Mouse (Mus musculus) hindbrain, postnatal 0 days (tissue): ENCODE data around the gene 2210011C24Rik. TPM values are rescaled to one million over a fixed set of nuclear protein-coding genes. Genes with fewer than 3 reads are reported as not detected.

Source experiments
- ATAC-seq: fragments of 200-750 bp; cut with Nextera tagmentation; 2 replicates; pipeline ENCODE4 v1.8.0; 2017; ENCODE audit warnings: mild to moderate bottlenecking, moderate TSS enrichment, moderate library complexity
- DNase-seq: peaks from one replicate; pipeline ENCODE4 v3.0.0-alpha.2; 2015; ENCODE audit warnings: low spot score
- H3K27ac ChIP-seq: fragments of 300-500 bp; sonication (generic); 2 replicates; pipeline ENCODE4 v1.5.1; 2014; ENCODE audit warnings: mild to moderate bottlenecking
- H3K27me3 ChIP-seq: fragments of 300-500 bp; sonication (generic); 2 replicates; pipeline ENCODE4 v1.6.1; 2014; ENCODE audit warnings: low read length, mixed read lengths; ENCODE audit not compliant: insufficient read depth
- H3K36me3 ChIP-seq: fragments of 300-500 bp; sonication (generic); 2 replicates; pipeline ENCODE4 v1.6.1; 2014; ENCODE audit warnings: low read length, mixed read lengths; ENCODE audit not compliant: insufficient read depth
- H3K4me1 ChIP-seq: fragments of 300-500 bp; sonication (generic); 2 replicates; pipeline ENCODE4 v1.6.1; 2014; ENCODE audit warnings: antibody characterized with exemption, low read length, mixed read lengths; ENCODE audit not compliant: insufficient read depth
- H3K4me2 ChIP-seq: fragments of 300-500 bp; sonication (generic); 2 replicates; pipeline ENCODE4 v1.6.1; 2014; ENCODE audit warnings: low read depth, mild to moderate bottlenecking, low read length, moderate library complexity, mixed read lengths
- H3K4me3 ChIP-seq: fragments of 300-500 bp; sonication (generic); 2 replicates; pipeline ENCODE4 v1.5.1; 2014; ENCODE audit warnings: low read length
- H3K9ac ChIP-seq: fragments of 300-500 bp; sonication (generic); replicated peaks from 2 replicates; pipeline ENCODE4 v1.6.1; 2014; ENCODE audit warnings: mild to moderate bottlenecking, low read length, moderate library complexity, mixed read lengths
- H3K9me3 ChIP-seq: fragments of 300-500 bp; sonication (generic); 2 replicates; pipeline ENCODE4 v1.6.1; 2016; ENCODE audit warnings: low read length, mixed read lengths
- CTCF ChIP-seq: IDR thresholded peaks from 2 replicates; pipeline ENCODE4 v1.5.1; 2016; ENCODE audit warnings: antibody characterized with exemption, control low read depth, low read depth
- WGBS: fragments of 180-500 bp; shearing (Covaris S2); extraction: QIAGEN DNeasy Blood & Tissue Kit; methylation state at CpG from one replicate; pipeline ENCODE4 v1.1.7; 2014; 5-methylcytosine and 5-hydroxymethylcytosine counted together
- polyA plus RNA-seq: library from polyadenylated mRNA; unstranded; fragments of >200 nt; fragmentation: Nextera tagmentation; extraction: Ambion mirVana; gene quantifications from 2 replicates; pipeline ENCODE4 v1.2.1, GENCODE M21; 2015
- total RNA-seq: library from RNA; depleted of rRNA; stranded (reverse); fragments of >200 nt; gene quantifications from 2 replicates; pipeline ENCODE4 v1.2.3, GENCODE M21; 2014

The 2210011C24Rik gene
- total and polyA plus RNA-seq, 2 experiments from 2014 or later = 1.9 to 4.2 TPM

GRCm38 (mm10) chr8:84046505-84046904 is 34.5 kb upstream of the 2210011C24Rik start:
- Histone ChIP-seq H3K4me1 (peaks cover 7% of the 10 kb centered on the region; the same call in 1 of the 2 replicates), H3K27me3 (peaks cover 30% of the 10 kb centered on the region), H3K4me2 (no peak overlapping the region), H3K9me3 (no peaks in the 10 kb centered on the region), H3K9ac (no peak overlapping the region), H3K4me3 (no peak overlapping the region), H3K27ac (no peak overlapping the region), H3K36me3 (no peaks in the 10 kb centered on the region)
- ATAC-seq (no peak), DNase-seq (no peak)
- TF ChIP-seq CTCF = no peak
- 84% methylated on average over 3 of the region's 3 CpGs for WGBS

- DNase-seq (no peak), ATAC-seq (no peak)
- Histone ChIP-seq H3K4me2 (no peak within 1 kb of the TSS), H3K27me3 (peaks cover 30% of the 10 kb centered on the region), H3K4me1 (peaks cover 7% of the 10 kb centered on the region; the same call in 1 of the 2 replicates), H3K4me3 (no peak within 1 kb of the TSS), H3K9me3 (no peaks in the 10 kb centered on the region), H3K9ac (no peak within 1 kb of the TSS), H3K27ac (no peak within 1 kb of the TSS), H3K36me3 (no peaks in the 10 kb centered on the region)
- 18% methylated on average over 9 of the region's 9 CpGs for WGBS
- TF ChIP-seq CTCF = no peak
Measured at GRCm38 (mm10) chr8:84044900-84045299, 32.9 kb upstream of the 2210011C24Rik start, which contains the start of gene Rln3. Gene Rln3 (minus strand): TSS chr8:84045000.

- TF ChIP-seq CTCF = no peak
- no peak for ATAC-seq
- Histone ChIP-seq H3K4me2 (no peak overlapping the region), H3K27me3 (peaks cover 30% of the 10 kb centered on the region), H3K9ac (no peak overlapping the region), H3K27ac (no peak overlapping the region), H3K4me1 (peaks cover 7% of the 10 kb centered on the region; the same call in 1 of the 2 replicates), H3K9me3 (no peaks in the 10 kb centered on the region), H3K4me3 (no peak overlapping the region), H3K36me3 (no peaks in the 10 kb centered on the region)
- 15% methylated on average over 7 of the region's 7 CpGs for WGBS
- DNase-seq = no peak
Measured at GRCm38 (mm10) chr8:84044103-84044502, 32.1 kb upstream of the 2210011C24Rik start.

GRCm38 (mm10) chr8:84042948-84043342 is 31.0 kb upstream of the 2210011C24Rik start:
- no peak for TF ChIP-seq CTCF
- Histone ChIP-seq H3K4me1 (peaks cover 7% of the 10 kb centered on the region; the same call in 1 of the 2 replicates), H3K27ac (no peak overlapping the region), H3K4me2 (peak overlapping the region; percentile 63), H3K27me3 (peaks cover 30% of the 10 kb centered on the region), H3K4me3 (no peak overlapping the region), H3K9ac (no peak overlapping the region), H3K9me3 (no peaks in the 10 kb centered on the region), H3K36me3 (no peaks in the 10 kb centered on the region)
- ATAC-seq (peak; percentile 1; the same call in 1 of the 2 replicates), DNase-seq (peak; percentile 37)
- WGBS = 24% methylated on average over 12 of the region's 12 CpGs

- Histone ChIP-seq H3K36me3 (no peaks in the 10 kb centered on the region), H3K4me1 (peaks cover 7% of the 10 kb centered on the region; the same call in 1 of the 2 replicates), H3K27me3 (peaks cover 30% of the 10 kb centered on the region), H3K4me2 (peak within 1 kb of the TSS; percentile 63), H3K9ac (0 out of 2 replicates have a peak within 1 kb of the TSS, but pooled peaks have one; percentile 24), H3K27ac (no peak within 1 kb of the TSS), H3K9me3 (no peaks in the 10 kb centered on the region), H3K4me3 (peak within 1 kb of the TSS; percentile 28)
- ATAC-seq (peak; percentile 78), DNase-seq (peak; percentile 82)
- WGBS = 3% methylated on average over 40 of the region's 40 CpGs
- peak; percentile 81 for TF ChIP-seq CTCF
Measured at GRCm38 (mm10) chr8:84042066-84042947, 30.3 kb upstream of the 2210011C24Rik start, which contains the start of gene Il27ra. Gene Il27ra (minus strand): TSS chr8:84042589.

- Histone ChIP-seq H3K4me1 (peaks cover 7% of the 10 kb centered on the region; the same call in 1 of the 2 replicates), H3K4me3 (no peak overlapping the region), H3K27me3 (peaks cover 16% of the 10 kb centered on the region), H3K4me2 (no peak overlapping the region), H3K27ac (no peak overlapping the region), H3K9ac (no peak overlapping the region), H3K9me3 (no peaks in the 10 kb centered on the region), H3K36me3 (no peaks in the 10 kb centered on the region)
- peak; percentile 89 for DNase-seq
- WGBS = 3% methylated on average over 5 of the region's 5 CpGs
- TF ChIP-seq CTCF = peak; percentile 90
- peak; percentile 41; the same call in 1 of the 2 replicates for ATAC-seq
Measured at GRCm38 (mm10) chr8:84039050-84039449, 27.1 kb upstream of the 2210011C24Rik start.
